Mouse (Mus musculus) ZHBTc4 (cell line): Measurements from ENCODE around the gene Lrfn3.
A peak's percentile ranks its signal among the peaks of the same experiment; 100 is the strongest.

ENCODE experiments used
- DNase-seq: peaks from one replicate; pipeline ENCODE4 v3.0.0-alpha.2; 2011; ENCODE audit warnings: low read depth, low spot score

Gene Lrfn3

GRCm38 (mm10) chr7:30314721-30315155, 47.8 kb downstream of the Lrfn3 start, which contains the start of gene Syne4:
Gene Syne4 (plus strand): TSS chr7:30314807.
- peak; percentile 50 for DNase-seq

GRCm38 (mm10) chr7:30313666-30314320, 48.8 kb downstream of the Lrfn3 start:
- DNase-seq, result no peak

GRCm38 (mm10) chr7:30310136-30310535, 52.4 kb downstream of the Lrfn3 start:
- DNase-seq, result no peak

- DNase-seq, result no peak
These were observed 53.0 kb downstream of the Lrfn3 start for GRCm38 (mm10) chr7:30309395-30310129.

- peak; percentile 97 for DNase-seq
These were observed 54.2 kb downstream of the Lrfn3 start, which contains the start of gene Alkbh6 for GRCm38 (mm10) chr7:30308076-30309005. Gene Alkbh6 (plus strand): TSS chr7:30308717.

- peak; percentile 66 for DNase-seq
These were observed 56.3 kb downstream of the Lrfn3 start for GRCm38 (mm10) chr7:30306083-30306779.
